8 mouse cellular contexts compared by ENCODE assay signal in the genomic region with DNA sequence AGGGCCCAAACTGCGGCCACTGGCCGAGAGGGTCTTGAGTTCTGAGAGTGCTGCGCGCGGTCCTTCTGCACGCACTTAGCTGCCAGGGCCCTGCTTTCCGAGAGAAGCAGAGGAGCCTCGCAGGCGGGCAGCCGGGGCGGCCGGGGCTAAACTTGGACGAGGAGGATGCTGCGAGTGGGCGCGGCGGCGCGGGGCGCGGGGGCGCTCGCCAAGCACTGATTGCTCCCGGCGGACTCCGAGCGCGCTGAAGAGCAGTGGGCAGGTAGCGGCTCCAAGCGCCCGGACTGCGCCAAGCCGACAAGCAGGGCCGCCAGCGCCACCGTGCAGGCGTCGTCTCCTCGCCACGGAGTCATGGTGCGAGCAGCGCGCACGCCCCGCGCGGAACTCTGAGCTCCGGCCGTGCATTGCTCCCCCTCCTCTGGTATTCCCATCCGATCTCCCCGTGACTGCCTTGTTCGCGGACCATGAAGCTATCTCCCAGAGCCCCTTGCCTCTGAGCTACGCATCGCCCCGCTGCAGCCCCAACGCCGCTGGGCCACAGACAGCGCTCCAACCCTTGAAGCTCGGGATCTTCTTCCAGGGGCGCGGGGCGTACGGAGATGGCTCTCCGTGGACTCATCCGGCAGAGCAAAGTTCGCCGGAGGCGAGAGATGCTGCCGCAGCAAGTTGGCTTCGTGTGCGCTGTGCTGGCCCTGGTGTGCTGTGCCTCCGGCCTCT. TPM values are rescaled to one million over a fixed set of nuclear protein-coding genes. Genes with fewer than 3 reads are reported as not detected.
DNase-seq lines count a peak whose midpoint lies in the region; ATAC-seq and TF ChIP-seq lines count a peak whose summit lies in the region.

No protein-coding gene starts in this region.

- H3K4me2 ChIP-seq in lung, embryonic 14.5 days, result peak overlapping the region; percentile 99

- peaks cover 15% of the 10 kb centered on the region; the same call in 1 of the 2 replicates for H3K27me3 ChIP-seq in G1E (ENCODE audit: insufficient read depth, low read length)
- peaks cover 47% of the 10 kb centered on the region for H3K27me3 ChIP-seq in lung, embryonic 14.5 days (ENCODE audit: insufficient read depth, low read length)

- TF ChIP-seq CTCF in G1E (IDR thresholded peaks at IDR 0.05; ENCODE audit: low read depth, low read length), result no peak
- 0 out of 2 replicates have a peak, but pooled peaks have one; percentile 19 for TF ChIP-seq CTCF in lung, embryonic 14.5 days (IDR thresholded peaks at IDR 0.05; ENCODE audit: low read depth)

- 0 out of 2 replicates have a peak overlapping the region, but pooled peaks have one; percentile 10 for H3K4me3 ChIP-seq in G1E (ENCODE audit: low read depth, low read length)
- H3K4me3 ChIP-seq in lung, embryonic 14.5 days (ENCODE audit: low read depth, low read length), result peak overlapping the region; percentile 53

- ATAC-seq in G1E (ENCODE audit: extremely low read depth, insufficient number of reproducible peaks, low FRiP score, poor library complexity, severe bottlenecking), result no peak
- peak; percentile 40 to 52 for ATAC-seq in hematopoietic stem cell, adult 5-6 weeks (replicated peaks in 1 of 2; ENCODE audit: insufficient read depth in 1 of 2, low FRiP score in 2 of 2, low TSS enrichment in 1 of 2, low read depth in 1 of 2, poor library complexity in 2 of 2, severe bottlenecking in 2 of 2)
- ATAC-seq in lung, embryonic 14.5 days (ENCODE audit: insufficient read depth), result peak; percentile 85

- WGBS in lung, embryonic 14.5 days, result 1% methylated on average over 73 of the region's 73 CpGs

- H3K9me3 ChIP-seq in G1E (replicated peaks), result 0 out of 2 replicates have a peak, but pooled peaks cover 5% of the 10 kb centered on the region
- no peaks in the 10 kb centered on the region for H3K9me3 ChIP-seq in lung, embryonic 14.5 days (ENCODE audit: low read depth, low read length)

- no peak overlapping the region for H3K27ac ChIP-seq in lung, embryonic 14.5 days (ENCODE audit: low read depth)

- no peak for DNase-seq in G1E (ENCODE audit: low spot score)
- peak; percentile 26 for DNase-seq in cerebellum, adult 8-10 months
- peak; percentile 31 for DNase-seq in forelimb bud, embryonic 11.5 days (ENCODE audit: low read depth, low spot score)
- DNase-seq in layer of hippocampus, adult 9-11 months, result peak; percentile 70
- peak; percentile 77 for DNase-seq in lung, embryonic 14.5 days
- DNase-seq in ovary, postnatal 14 days (ENCODE audit: low spot score), result peak; percentile 43
- no peak for DNase-seq in thymus, postnatal 14 days

- H3K36me3 ChIP-seq in G1E (replicated peaks), result no peaks in the 10 kb centered on the region
- no peaks in the 10 kb centered on the region for H3K36me3 ChIP-seq in lung, embryonic 14.5 days (ENCODE audit: insufficient read depth)

- peak overlapping the region; percentile 40 for H3K9ac ChIP-seq in lung, embryonic 14.5 days

- no peaks in the 10 kb centered on the region for H3K4me1 ChIP-seq in G1E (ENCODE audit: insufficient read depth, low read depth, low read length)
- 0 out of 2 replicates have a peak, but pooled peaks cover 5% of the 10 kb centered on the region for H3K4me1 ChIP-seq in lung, embryonic 14.5 days (ENCODE audit: insufficient read depth)

RNA-seq across cellular contexts. Expression of a gene that starts 0.4 kb away (rescaled TPM):
- not detected in 2 replicates for total RNA-seq in G1E (2014; fragmentation: Nextera tagmentation)
- total RNA-seq in G1E (2017), result 0.12 and 0.16 TPM in 2 replicates
- not detected in 2 replicates for polyA plus RNA-seq in G1E (2012)
- total RNA-seq in hematopoietic stem cell, adult 5-6 weeks (2017), result 0.20 and 0.56 TPM in 2 replicates
- 0.89 and 1.1 TPM in 2 replicates for polyA plus RNA-seq in lung, embryonic 14.5 days (2014; fragmentation: Nextera tagmentation; extraction: Ambion mirVana)

Comparison
In these comparisons a context has a peak if more than half of its experiments do, and no peak if none do; other contexts are left out.
1. DNase-seq: peak in cerebellum, adult 8-10 months (single experiment), forelimb bud, embryonic 11.5 days (single experiment), layer of hippocampus, adult 9-11 months (single experiment), lung, embryonic 14.5 days (single experiment) and ovary, postnatal 14 days (single experiment); none in G1E (single experiment) and thymus, postnatal 14 days (single experiment).